Mouse (Mus musculus) heart, embryonic 12.5 days (tissue): Measurements from ENCODE around the gene Defb23. TPM values are rescaled to one million over a fixed set of nuclear protein-coding genes. Genes with fewer than 3 reads are reported as not detected.
"Not testable (repeated sequence)": the region's sequence is repeated elsewhere in the genome, so short reads cannot be mapped to it uniquely, and the experiment has no call there.

Experiments
- ATAC-seq: fragments of 200-750 bp; cut with Nextera tagmentation; 2 replicates; pipeline ENCODE4 v1.8.0; 2017; ENCODE audit warnings: moderate TSS enrichment, moderate library complexity; ENCODE audit not compliant: insufficient number of reproducible peaks, low FRiP score
- H3K27ac ChIP-seq: fragments of 300-500 bp; sonication (generic); 2 replicates; pipeline ENCODE4 v1.5.1; 2016; ENCODE audit warnings: mild to moderate bottlenecking, moderate library complexity; ENCODE audit not compliant: poor library complexity, severe bottlenecking
- H3K27me3 ChIP-seq: fragments of 300-500 bp; sonication (generic); replicated peaks from 2 replicates; pipeline ENCODE4 v1.6.1; 2016; ENCODE audit warnings: mild to moderate bottlenecking, moderate library complexity
- H3K36me3 ChIP-seq: fragments of 300-500 bp; sonication (generic); 2 replicates; pipeline ENCODE4 v1.6.1; 2016; ENCODE audit warnings: mild to moderate bottlenecking, moderate library complexity
- H3K4me1 ChIP-seq: fragments of 300-500 bp; sonication (generic); replicated peaks from 2 replicates; pipeline ENCODE4 v1.6.1; 2016; ENCODE audit warnings: mild to moderate bottlenecking
- H3K4me2 ChIP-seq: fragments of 300-500 bp; sonication (generic); 2 replicates; pipeline ENCODE4 v1.6.1; 2016; ENCODE audit warnings: mild to moderate bottlenecking, moderate library complexity
- H3K4me3 ChIP-seq: fragments of 300-500 bp; sonication (generic); 2 replicates; pipeline ENCODE4 v1.5.1; 2016; ENCODE audit warnings: mild to moderate bottlenecking
- H3K9ac ChIP-seq: fragments of 300-500 bp; sonication (generic); 2 replicates; pipeline ENCODE4 v1.6.1; 2016; ENCODE audit warnings: mild to moderate bottlenecking, moderate library complexity
- H3K9me3 ChIP-seq: fragments of 300-500 bp; sonication (generic); replicated peaks from 2 replicates; pipeline ENCODE4 v1.6.1; 2016; ENCODE audit warnings: mild to moderate bottlenecking, moderate library complexity
- whole genome bisulfite sequencing: fragments of 180-500 bp; shearing (Covaris S2); methylation state at CpG from one replicate; pipeline ENCODE4 v1.1.7; 2016; 5-methylcytosine and 5-hydroxymethylcytosine counted together
- polyA plus RNA-seq: library from polyadenylated mRNA; unstranded; fragments of >200 nt; fragmentation: Nextera tagmentation; extraction: Ambion mirVana; gene quantifications from 2 replicates; pipeline ENCODE4 v1.2.1, GENCODE M21; 2016

Gene Defb23
- polyA plus RNA-seq, 1 experiment from 2014 or later: not detected

- no peaks in the 10 kb centered on the region for H3K9me3 ChIP-seq
- no peak for ATAC-seq
- H3K4me3 ChIP-seq: no peak overlapping the region
- no peaks in the 10 kb centered on the region; the same call in 1 of the 2 replicates for H3K36me3 ChIP-seq
- H3K4me1 ChIP-seq: peaks cover 23% of the 10 kb centered on the region
- no peak overlapping the region for H3K4me2 ChIP-seq
- no peak overlapping the region for H3K9ac ChIP-seq
- WGBS: 61% methylated on average over 1 of the region's 1 CpGs
- H3K27ac ChIP-seq: no peak overlapping the region
- no peaks in the 10 kb centered on the region for H3K27me3 ChIP-seq
Measured at GRCm38 (mm10) chr2:152438963-152439362, 25.5 kb downstream of the Defb23 start.

GRCm38 (mm10) chr2:152436983-152437860 lies 27.2 kb downstream of the Defb23 start:
- Histone ChIP-seq H3K9ac (peak overlapping the region; percentile 44; the same call in 1 of the 2 replicates), H3K27me3 (no peaks in the 10 kb centered on the region), H3K9me3 (no peaks in the 10 kb centered on the region), H3K4me2 (peak overlapping the region; percentile 70), H3K4me3 (peak overlapping the region; percentile 37), H3K27ac (peak overlapping the region; percentile 94), H3K4me1 (peaks cover 23% of the 10 kb centered on the region), H3K36me3 (no peaks in the 10 kb centered on the region)
- peak; percentile 53; the same call in 1 of the 2 replicates for ATAC-seq
- WGBS: 4% methylated on average over 23 of the region's 23 CpGs

- ATAC-seq: peak; percentile 71
- Histone ChIP-seq H3K27ac (peak overlapping the region; percentile 94), H3K36me3 (no peaks in the 10 kb centered on the region), H3K4me1 (peaks cover 23% of the 10 kb centered on the region), H3K4me3 (no peak overlapping the region), H3K9me3 (no peaks in the 10 kb centered on the region), H3K4me2 (peak overlapping the region; percentile 37; the same call in 1 of the 2 replicates), H3K9ac (no peak overlapping the region), H3K27me3 (no peaks in the 10 kb centered on the region)
- WGBS: 36% methylated on average over 7 of the region's 7 CpGs
Measured at GRCm38 (mm10) chr2:152436405-152436901, 28.0 kb downstream of the Defb23 start.

GRCm38 (mm10) chr2:152428481-152428880 lies 35.9 kb downstream of the Defb23 start:
- WGBS: 92% methylated on average over 2 of the region's 2 CpGs
- not testable (repeated sequence) for H3K4me3 ChIP-seq, H3K27ac ChIP-seq, H3K4me2 ChIP-seq, H3K9me3 ChIP-seq, H3K27me3 ChIP-seq, H3K36me3 ChIP-seq, H3K9ac ChIP-seq, ATAC-seq
- H3K4me1 ChIP-seq: peaks cover 20% of the 10 kb centered on the region

GRCm38 (mm10) chr2:152427493-152427892 lies 36.9 kb downstream of the Defb23 start:
- Histone ChIP-seq H3K4me3 (peak overlapping the region; percentile 14), H3K9ac (0 out of 2 replicates have a peak overlapping the region, but pooled peaks have one; percentile 33), H3K9me3 (0 out of 2 replicates have a peak, but pooled peaks cover 5% of the 10 kb centered on the region), H3K27ac (no peak overlapping the region), H3K4me1 (peaks cover 20% of the 10 kb centered on the region), H3K36me3 (no peaks in the 10 kb centered on the region), H3K27me3 (no peaks in the 10 kb centered on the region), H3K4me2 (peak overlapping the region; percentile 61)
- WGBS: 10% methylated on average over 12 of the region's 12 CpGs
- no peak for ATAC-seq

GRCm38 (mm10) chr2:152415786-152416185 lies 48.6 kb downstream of the Defb23 start:
- H3K4me1 ChIP-seq: peaks cover 26% of the 10 kb centered on the region
- no peak overlapping the region for H3K9ac ChIP-seq
- ATAC-seq: no peak
- peaks cover 14% of the 10 kb centered on the region for H3K9me3 ChIP-seq
- peak overlapping the region; percentile 78; the same call in 1 of the 2 replicates for H3K4me3 ChIP-seq
- peaks cover 4% of the 10 kb centered on the region; the same call in 1 of the 2 replicates for H3K36me3 ChIP-seq
- 95% methylated on average over 3 of the region's 3 CpGs for WGBS
- peak overlapping the region; percentile 99 for H3K27ac ChIP-seq
- no peaks in the 10 kb centered on the region for H3K27me3 ChIP-seq
- H3K4me2 ChIP-seq: peak overlapping the region; percentile 100

- no peaks in the 10 kb centered on the region for H3K27me3 ChIP-seq
- 0 out of 2 replicates have a peak, but pooled peaks have one; percentile 2 for ATAC-seq
- peaks cover 13% of the 10 kb centered on the region for H3K9me3 ChIP-seq
- H3K4me1 ChIP-seq: peaks cover 31% of the 10 kb centered on the region
- peaks cover 4% of the 10 kb centered on the region; the same call in 1 of the 2 replicates for H3K36me3 ChIP-seq
- WGBS: 23% methylated on average over 4 of the region's 4 CpGs
- H3K4me3 ChIP-seq: peak within 1 kb of the TSS; percentile 78
- H3K9ac ChIP-seq: peak within 1 kb of the TSS; percentile 98
- peak within 1 kb of the TSS; percentile 100 for H3K4me2 ChIP-seq
- H3K27ac ChIP-seq: peak within 1 kb of the TSS; percentile 99
Measured at GRCm38 (mm10) chr2:152415287-152415686, 49.1 kb downstream of the Defb23 start, which contains the start of gene 6820408C15Rik. Gene 6820408C15Rik (plus strand): TSS chr2:152415587.

GRCm38 (mm10) chr2:152414591-152415165 lies 49.7 kb downstream of the Defb23 start, which contains the start of gene Zcchc3:
Gene Zcchc3 (minus strand): TSS chr2:152415027.
- peak; percentile 80 for ATAC-seq
- H3K9me3 ChIP-seq: peaks cover 7% of the 10 kb centered on the region; the same call in 1 of the 2 replicates
- peak within 1 kb of the TSS; percentile 99 for H3K27ac ChIP-seq
- peak within 1 kb of the TSS; percentile 78 for H3K4me3 ChIP-seq
- peaks cover 37% of the 10 kb centered on the region for H3K4me1 ChIP-seq
- under 1% methylated on average over 65 of the region's 65 CpGs for WGBS
- H3K27me3 ChIP-seq: no peaks in the 10 kb centered on the region
- H3K36me3 ChIP-seq: peaks cover 4% of the 10 kb centered on the region; the same call in 1 of the 2 replicates
- H3K9ac ChIP-seq: peak within 1 kb of the TSS; percentile 98
- peak within 1 kb of the TSS; percentile 100 for H3K4me2 ChIP-seq

GRCm38 (mm10) chr2:152413765-152414584 lies 50.4 kb downstream of the Defb23 start:
- H3K4me1 ChIP-seq: peaks cover 42% of the 10 kb centered on the region
- H3K4me3 ChIP-seq: peak overlapping the region; percentile 78
- peak overlapping the region; percentile 98 for H3K9ac ChIP-seq
- no peak for ATAC-seq
- H3K36me3 ChIP-seq: peaks cover 4% of the 10 kb centered on the region; the same call in 1 of the 2 replicates
- H3K27me3 ChIP-seq: no peaks in the 10 kb centered on the region
- under 1% methylated on average over 86 of the region's 86 CpGs for WGBS
- H3K4me2 ChIP-seq: peak overlapping the region; percentile 100
- H3K9me3 ChIP-seq: peaks cover 7% of the 10 kb centered on the region; the same call in 1 of the 2 replicates
- H3K27ac ChIP-seq: peak overlapping the region; percentile 99

- H3K36me3 ChIP-seq: peaks cover 4% of the 10 kb centered on the region; the same call in 1 of the 2 replicates
Measured at GRCm38 (mm10) chr2:152413158-152413764, 51.2 kb downstream of the Defb23 start.

More at GRCm38 (mm10) chr2:152413158-152413764, 51.2 kb downstream of the Defb23 start:
- H3K27ac ChIP-seq: peak overlapping the region; percentile 99
- peak overlapping the region; percentile 100 for H3K4me2 ChIP-seq
- peaks cover 7% of the 10 kb centered on the region; the same call in 1 of the 2 replicates for H3K9me3 ChIP-seq
- peak overlapping the region; percentile 98 for H3K9ac ChIP-seq
- peak overlapping the region; percentile 78 for H3K4me3 ChIP-seq
- H3K4me1 ChIP-seq: peaks cover 42% of the 10 kb centered on the region
- H3K27me3 ChIP-seq: no peaks in the 10 kb centered on the region
- ATAC-seq: no peak
- WGBS: 1% methylated on average over 21 of the region's 21 CpGs
